Comparison of ENCODE assay signal across 11 mouse cellular contexts in the genomic region with DNA sequence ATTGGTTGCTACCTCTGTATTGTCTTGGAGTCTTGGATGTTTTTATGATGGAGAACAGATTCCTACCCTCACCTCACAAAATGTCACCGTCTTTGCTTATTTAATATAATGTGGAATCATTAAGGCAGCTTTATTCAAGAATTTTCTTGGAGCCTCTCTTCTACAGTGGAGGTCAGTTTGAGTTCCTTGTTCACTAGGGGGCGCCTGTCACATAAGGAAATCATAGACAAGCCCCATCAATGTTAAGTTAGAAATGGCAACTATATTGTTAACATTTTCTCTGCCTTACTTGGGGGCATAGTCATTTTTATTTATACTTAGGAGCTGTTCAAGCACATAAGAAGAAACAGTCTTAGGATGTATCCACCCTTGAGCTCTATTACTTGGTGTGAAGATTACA. TPM values are rescaled to one million over a fixed set of nuclear protein-coding genes. Genes with fewer than 3 reads are reported as not detected.
DNase-seq lines count a peak whose midpoint lies in the region; ATAC-seq and TF ChIP-seq lines count a peak whose summit lies in the region.
"Had no signal": no experiment of that assay in that cellular context is flagged by ENCODE, and none has a peak within 500 bp of the region (broad histone marks: within the 10 kb centered on the region; RNA-seq: fewer than 3 reads in every experiment).

No protein-coding gene starts in this region.

- 10% methylated on average over 2 of the region's 2 CpGs for WGBS in forebrain, postnatal 0 days
- WGBS in forebrain, embryonic 10.5 days = 6% methylated on average over 2 of the region's 2 CpGs
- 6% methylated on average over 2 of the region's 2 CpGs for WGBS in midbrain, embryonic 14.5 days
- WGBS in midbrain, embryonic 15.5 days = 9% methylated on average over 2 of the region's 2 CpGs
- 7% methylated on average over 2 of the region's 2 CpGs for WGBS in embryonic facial prominence, embryonic 11.5 days

- no peaks in the 10 kb centered on the region for H3K27me3 ChIP-seq in forebrain, postnatal 0 days (ENCODE audit: insufficient read depth, low read length)
- peaks cover 26% of the 10 kb centered on the region for H3K27me3 ChIP-seq in forebrain, embryonic 10.5 days (ENCODE audit: poor library complexity, severe bottlenecking)
- no peaks in the 10 kb centered on the region for H3K27me3 ChIP-seq in midbrain, embryonic 14.5 days (ENCODE audit: control insufficient read depth, insufficient read depth, low read length)
- H3K27me3 ChIP-seq in midbrain, embryonic 15.5 days (replicated peaks) = no peaks in the 10 kb centered on the region
- H3K27me3 ChIP-seq in embryonic facial prominence, embryonic 11.5 days (ENCODE audit: control insufficient read depth, insufficient read depth, low read length) = no peaks in the 10 kb centered on the region
- H3K27me3 ChIP-seq in splenic B cell, adult 2 months (ENCODE audit: control insufficient read depth, insufficient read depth, low read length, poor library complexity, severe bottlenecking) = no peaks in the 10 kb centered on the region; the same call in 1 of the 2 replicates

- peak; percentile 65 for TF ChIP-seq CTCF in forebrain, postnatal 0 days (IDR thresholded peaks at IDR 0.05; ENCODE audit: low read depth)

- no peak overlapping the region for H3K4me3 ChIP-seq in forebrain, postnatal 0 days (ENCODE audit: low read depth, low read length)
- no peak overlapping the region for H3K4me3 ChIP-seq in forebrain, embryonic 10.5 days
- no peak overlapping the region for H3K4me3 ChIP-seq in midbrain, embryonic 14.5 days (replicated peaks; ENCODE audit: low read depth, low read length)
- no peak overlapping the region for H3K4me3 ChIP-seq in midbrain, embryonic 15.5 days
- H3K4me3 ChIP-seq in embryonic facial prominence, embryonic 11.5 days (ENCODE audit: low read depth, low read length) = no peak overlapping the region
- H3K4me3 ChIP-seq: lung, embryonic 15.5 days; stomach, embryonic 15.5 days had no signal

- peaks cover 4% of the 10 kb centered on the region; the same call in 1 of the 2 replicates for H3K4me1 ChIP-seq in forebrain, postnatal 0 days (ENCODE audit: insufficient read depth)
- H3K4me1 ChIP-seq in forebrain, embryonic 10.5 days = peaks cover 33% of the 10 kb centered on the region
- peaks cover 24% of the 10 kb centered on the region for H3K4me1 ChIP-seq in midbrain, embryonic 14.5 days (ENCODE audit: control insufficient read depth, insufficient read depth, low read length)
- peaks cover 31% of the 10 kb centered on the region for H3K4me1 ChIP-seq in midbrain, embryonic 15.5 days
- no peaks in the 10 kb centered on the region for H3K4me1 ChIP-seq in embryonic facial prominence, embryonic 11.5 days (ENCODE audit: control insufficient read depth, insufficient read depth, low read length)
- H3K4me1 ChIP-seq: stomach, embryonic 15.5 days had no signal

- H3K36me3 ChIP-seq in forebrain, postnatal 0 days (ENCODE audit: insufficient read depth) = no peaks in the 10 kb centered on the region
- H3K36me3 ChIP-seq in forebrain, embryonic 10.5 days (replicated peaks) = no peaks in the 10 kb centered on the region
- no peaks in the 10 kb centered on the region for H3K36me3 ChIP-seq in midbrain, embryonic 14.5 days (ENCODE audit: control insufficient read depth, insufficient read depth, low read length)
- H3K36me3 ChIP-seq in midbrain, embryonic 15.5 days (replicated peaks) = no peaks in the 10 kb centered on the region
- no peaks in the 10 kb centered on the region for H3K36me3 ChIP-seq in embryonic facial prominence, embryonic 11.5 days (replicated peaks; ENCODE audit: control insufficient read depth, insufficient read depth, low read depth, low read length)
- no peaks in the 10 kb centered on the region for H3K36me3 ChIP-seq in splenic B cell, adult 2 months (ENCODE audit: control insufficient read depth, insufficient read depth, low read length, poor library complexity, severe bottlenecking)
- H3K36me3 ChIP-seq: G1E; lung, embryonic 15.5 days; stomach, embryonic 15.5 days had no signal

- no peak overlapping the region for H3K4me2 ChIP-seq in forebrain, postnatal 0 days (ENCODE audit: low read depth)
- no peak overlapping the region for H3K4me2 ChIP-seq in midbrain, embryonic 14.5 days (ENCODE audit: low read length)
- no peak overlapping the region for H3K4me2 ChIP-seq in midbrain, embryonic 15.5 days
- no peak overlapping the region for H3K4me2 ChIP-seq in embryonic facial prominence, embryonic 11.5 days (ENCODE audit: low read depth, low read length)
- H3K4me2 ChIP-seq: lung, embryonic 15.5 days; stomach, embryonic 15.5 days had no signal

- peak; percentile 66 for DNase-seq in forebrain, postnatal 0 days
- DNase-seq in forebrain, embryonic 10.5 days (ENCODE audit: extremely low spot score, low spot score) = no peak
- peak; percentile 84 for DNase-seq in midbrain, embryonic 14.5 days
- DNase-seq in adipocyte (ENCODE audit: low spot score) = peak; percentile 76
- DNase-seq in embryonic facial prominence, embryonic 11.5 days (ENCODE audit: low spot score) = peak; percentile 79
- peak; percentile 79 to 80 for DNase-seq in left cerebral cortex, postnatal 14 days (ENCODE audit: low spot score in 2 of 2)
- DNase-seq in splenic B cell, adult 2 months (ENCODE audit: low read depth, low spot score) = peak; percentile 77

- intact Hi-C loops in left cerebral cortex, postnatal 14 days (cut with DNase I) = loop anchor here (2.0 kb wide), 1 partner anchor 97 kb away; no protein-coding TSS in a partner anchor

- H3K9me3 ChIP-seq in forebrain, postnatal 0 days (ENCODE audit: low read length) = no peaks in the 10 kb centered on the region
- no peaks in the 10 kb centered on the region for H3K9me3 ChIP-seq in forebrain, embryonic 10.5 days
- H3K9me3 ChIP-seq in midbrain, embryonic 14.5 days (ENCODE audit: control insufficient read depth, low read length) = no peaks in the 10 kb centered on the region
- H3K9me3 ChIP-seq in midbrain, embryonic 15.5 days = no peaks in the 10 kb centered on the region
- H3K9me3 ChIP-seq in embryonic facial prominence, embryonic 11.5 days (replicated peaks; ENCODE audit: control insufficient read depth, low read length) = no peaks in the 10 kb centered on the region
- H3K9me3 ChIP-seq: G1E; lung, embryonic 15.5 days; stomach, embryonic 15.5 days had no signal

- H3K9ac ChIP-seq in forebrain, postnatal 0 days = no peak overlapping the region
- H3K9ac ChIP-seq in midbrain, embryonic 14.5 days (replicated peaks; ENCODE audit: low read length) = no peak overlapping the region
- no peak overlapping the region for H3K9ac ChIP-seq in midbrain, embryonic 15.5 days
- no peak overlapping the region for H3K9ac ChIP-seq in embryonic facial prominence, embryonic 11.5 days (replicated peaks; ENCODE audit: low read length)
- H3K9ac ChIP-seq: lung, embryonic 15.5 days; stomach, embryonic 15.5 days had no signal

- no peak overlapping the region for H3K27ac ChIP-seq in forebrain, postnatal 0 days (ENCODE audit: low read depth, low read length)
- H3K27ac ChIP-seq in forebrain, embryonic 10.5 days = no peak overlapping the region
- no peak overlapping the region for H3K27ac ChIP-seq in midbrain, embryonic 14.5 days (replicated peaks; ENCODE audit: low read depth, low read length)
- H3K27ac ChIP-seq in midbrain, embryonic 15.5 days = no peak overlapping the region
- no peak overlapping the region for H3K27ac ChIP-seq in embryonic facial prominence, embryonic 11.5 days (replicated peaks; ENCODE audit: low read depth, low read length)
- H3K27ac ChIP-seq: lung, embryonic 15.5 days; stomach, embryonic 15.5 days had no signal

- no peak for ATAC-seq in forebrain, postnatal 0 days
- no peak for ATAC-seq in midbrain, embryonic 14.5 days (ENCODE audit: low FRiP score, low TSS enrichment)
- no peak for ATAC-seq in midbrain, embryonic 15.5 days (replicated peaks)
- no peak for ATAC-seq in embryonic facial prominence, embryonic 11.5 days (replicated peaks; ENCODE audit: insufficient number of reproducible peaks, low FRiP score, low TSS enrichment, low read depth)

RNA-seq across cellular contexts. Expression of a gene that starts 1.5 kb away (rescaled TPM):
- 57.8 and 75.6 TPM in 2 replicates for total RNA-seq in forebrain, postnatal 0 days (2014; rRNA removed)
- polyA plus RNA-seq in forebrain, postnatal 0 days (2015; fragmentation: Nextera tagmentation; extraction: Ambion mirVana) = 112 and 123 TPM in 2 replicates
- polyA plus RNA-seq in forebrain, embryonic 10.5 days (2016; fragmentation: Nextera tagmentation; extraction: Ambion mirVana) = 30.4 and 32.5 TPM in 2 replicates
- 93.5 and 95.0 TPM in 2 replicates for polyA plus RNA-seq in midbrain, embryonic 14.5 days (2014; fragmentation: Nextera tagmentation; extraction: Ambion mirVana)
- polyA plus RNA-seq in midbrain, embryonic 15.5 days (2015; fragmentation: Nextera tagmentation; extraction: Ambion mirVana) = 95.0 and 103 TPM in 2 replicates
- polyA plus RNA-seq in embryonic facial prominence, embryonic 11.5 days (2014; fragmentation: Nextera tagmentation; extraction: Ambion mirVana) = 32.0 and 34.7 TPM in 2 replicates
- total RNA-seq in left cerebral cortex, postnatal 14 days (2021) = 10 to 100 TPM; 85.7 to 90.2 TPM
- total RNA-seq: G1E had no signal
- polyA plus RNA-seq: G1E had no signal

RNA-seq across cellular contexts. Expression of a gene that starts 26.9 kb away (rescaled TPM):
- total RNA-seq in forebrain, postnatal 0 days (2014; rRNA removed) = 3.2 and 3.5 TPM in 2 replicates
- polyA plus RNA-seq in forebrain, postnatal 0 days (2015; fragmentation: Nextera tagmentation; extraction: Ambion mirVana) = 2.8 TPM in 2 replicates
- polyA plus RNA-seq in forebrain, embryonic 10.5 days (2016; fragmentation: Nextera tagmentation; extraction: Ambion mirVana) = 53.6 and 56.2 TPM in 2 replicates
- polyA plus RNA-seq in midbrain, embryonic 14.5 days (2014; fragmentation: Nextera tagmentation; extraction: Ambion mirVana) = 2.9 and 7.3 TPM in 2 replicates
- polyA plus RNA-seq in midbrain, embryonic 15.5 days (2015; fragmentation: Nextera tagmentation; extraction: Ambion mirVana) = 4.8 and 6.2 TPM in 2 replicates
- 50.3 and 55.1 TPM in 2 replicates for polyA plus RNA-seq in embryonic facial prominence, embryonic 11.5 days (2014; fragmentation: Nextera tagmentation; extraction: Ambion mirVana)
- total RNA-seq in left cerebral cortex, postnatal 14 days (2021) = 1 to 10 TPM in 1 of 2 experiments, under 1 TPM in 1; 0.82 to 1.4 TPM
